Mouse (Mus musculus) B cell, adult (primary cell): Measurements from ENCODE around the gene Cstb. TPM values are rescaled to one million over a fixed set of nuclear protein-coding genes. Genes with fewer than 3 reads are reported as not detected.

ENCODE experiments used
- total RNA-seq: library from RNA; stranded (reverse); gene quantifications from 4 replicates; pipeline ENCODE4 v1.2.4, GENCODE M21; 2023; ENCODE audit not compliant: inconsistent age

The Cstb gene
- total RNA-seq: 44.6 to 66.1 TPM (median 53.9 TPM) in 4 replicates

GRCm38 (mm10) chr10:78425181-78426041 is at the start of gene Cstb:
TSS of gene Cstb (plus strand) at chr10:78425669.

GRCm38 (mm10) chr10:78412319-78413151 is 12.9 kb upstream of the Cstb start, which contains the start of gene Rrp1:
TSS of gene Rrp1 (minus strand) at chr10:78413043.

GRCm38 (mm10) chr10:78464792-78465207 is 39.3 kb downstream of the Cstb start, which contains the start of gene Pdxk:
TSS of gene Pdxk (minus strand) at chr10:78464975.

Other genes with a start within 250 kb of the Cstb start
- 25.1 to 27.9 TPM (median 26.1 TPM) in 4 replicates for gene Pwp2, start 240.5 kb upstream of the Cstb start, total RNA-seq
- 67.7 to 81.1 TPM (median 70.3 TPM) in 4 replicates for gene Trappc10, start 181.0 kb upstream of the Cstb start, total RNA-seq
- gene Agpat3, start 73.2 kb upstream of the Cstb start, total RNA-seq: 95.0 to 112 TPM (median 104 TPM) in 4 replicates
- 374 to 401 TPM (median 380 TPM) in 4 replicates for gene Rrp1, start 12.6 kb upstream of the Cstb start, total RNA-seq
- 50.8 to 55.7 TPM (median 54.4 TPM) in 4 replicates for gene Pdxk, start 39.3 kb downstream of the Cstb start, total RNA-seq
- gene Olfr1358, start 91.8 kb downstream of the Cstb start, total RNA-seq: not detected in 4 replicates
- 80.9 to 100 TPM (median 93.1 TPM) in 4 replicates for gene Ilvbl, start 148.7 kb downstream of the Cstb start, total RNA-seq
- 0.75 to 1.00 TPM (median 0.85 TPM) in 4 replicates for gene Syde1, start 166.3 kb downstream of the Cstb start, total RNA-seq
- not detected in 4 replicates for gene Olfr1357, start 192.4 kb downstream of the Cstb start, total RNA-seq